Mouse (Mus musculus) MEL (cell line): ENCODE measurements around the gene Rab8b.

Source experiments
- CHD2 ChIP-seq: IDR thresholded peaks from 2 replicates; pipeline ENCODE4 v1.6.1; 2011; ENCODE audit warnings: low read length, improper control_type of control experiment
- CTCF ChIP-seq, 3 experiments: IDR thresholded peaks in 2 of 3; conservative IDR thresholded peaks in 1 of 3; 2 replicates each; pipeline ENCODE4 v1.5.1; 2011 to 2012; ENCODE audit warnings: low read length in 3 of 3, low read depth in 2 of 3, mild to moderate bottlenecking in 2 of 3, improper control_type of control experiment in 1 of 3, inconsistent platforms in 1 of 3, mixed read lengths in 1 of 3, moderate library complexity in 1 of 3; ENCODE audit not compliant: control insufficient read depth in 1 of 3, insufficient read depth in 1 of 3, poor library complexity in 1 of 3, severe bottlenecking in 1 of 3
- EP300 ChIP-seq, 2 experiments: IDR thresholded peaks; 2 replicates each; pipeline ENCODE4 v1.6.1; 2011; ENCODE audit warnings: improper control_type of control experiment in 2 of 2, low read length in 2 of 2, low read depth in 1 of 2, mild to moderate bottlenecking in 1 of 2
- HCFC1 ChIP-seq: IDR thresholded peaks from 2 replicates; pipeline ENCODE4 v1.6.1; 2012; ENCODE audit warnings: low read depth, mild to moderate bottlenecking, inconsistent platforms, low read length, improper control_type of control experiment, moderate library complexity
- MAX ChIP-seq: IDR thresholded peaks from 2 replicates; pipeline ENCODE4 v1.6.1; 2011; ENCODE audit warnings: low read length, improper control_type of control experiment
- POLR2A ChIP-seq, 2 experiments: IDR thresholded peaks; 2 replicates each; pipeline ENCODE4 v1.6.1; 2011 to 2012; ENCODE audit warnings: low read length in 2 of 2, mild to moderate bottlenecking in 2 of 2, control low read depth in 1 of 2, improper control_type of control experiment in 1 of 2, low read depth in 1 of 2, moderate library complexity in 1 of 2; ENCODE audit not compliant: control insufficient read depth in 1 of 2, insufficient read depth in 1 of 2, poor library complexity in 1 of 2
- POLR2AphosphoS2 ChIP-seq: IDR thresholded peaks from 2 replicates; pipeline ENCODE4 v1.6.1; 2011; ENCODE audit warnings: low read length, improper control_type of control experiment
- POLR2AphosphoS5 ChIP-seq: IDR thresholded peaks from 2 replicates; pipeline ENCODE4 v1.6.1; 2012; ENCODE audit warnings: low read depth, borderline replicate concordance, mild to moderate bottlenecking, inconsistent platforms, low read length, moderate library complexity, mixed read lengths
- RAD21 ChIP-seq: IDR thresholded peaks from 2 replicates; pipeline ENCODE4 v1.6.1; 2011; ENCODE audit warnings: mild to moderate bottlenecking, low read depth, low read length, improper control_type of control experiment
- TAL1 ChIP-seq: IDR thresholded peaks from 2 replicates; pipeline ENCODE4 v1.6.1; 2012; ENCODE audit warnings: mild to moderate bottlenecking, inconsistent platforms, low read length, moderate library complexity, mixed read lengths
- UBTF ChIP-seq: IDR thresholded peaks from 2 replicates; pipeline ENCODE4 v1.6.1; 2012; ENCODE audit warnings: low read depth, mild to moderate bottlenecking, inconsistent platforms, low read length, improper control_type of control experiment, moderate library complexity, borderline replicate concordance; ENCODE audit not compliant: insufficient read depth
- USF2 ChIP-seq, 2 experiments: IDR thresholded peaks; 2 replicates each; pipeline ENCODE4 v1.6.1; 2011 to 2012; ENCODE audit warnings: improper control_type of control experiment in 2 of 2, low read length in 2 of 2, borderline replicate concordance in 1 of 2, inconsistent platforms in 1 of 2, low read depth in 1 of 2, mild to moderate bottlenecking in 1 of 2; ENCODE audit not compliant: insufficient read depth in 1 of 2

DNA sequence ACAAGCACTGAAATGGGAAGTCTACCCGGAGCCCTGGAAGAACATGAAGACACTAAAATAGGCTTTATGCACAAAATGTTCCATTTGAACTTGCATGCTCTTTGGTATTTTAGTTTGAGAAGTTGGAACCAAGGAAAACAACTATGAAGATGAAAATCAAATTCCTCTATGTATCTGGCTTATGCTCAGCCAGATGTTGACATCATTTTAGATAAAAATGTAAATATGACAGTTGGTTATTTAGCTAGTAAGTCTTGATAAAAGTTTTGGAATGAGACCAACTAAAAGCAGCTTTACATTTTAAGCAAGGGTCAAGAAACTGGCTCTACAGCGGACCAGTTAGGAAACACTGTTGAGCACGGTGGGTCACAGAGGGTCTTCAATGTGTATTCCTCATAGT, 4.9 kb downstream of the Rab8b start:
- no peak for TF ChIP-seq CTCF (IDR thresholded peaks at IDR 0.05 in 2 of 3, conservative IDR thresholded peaks at IDR 0.05 in 1 of 3; ENCODE audit: control insufficient read depth in 1 of 3, insufficient read depth in 1 of 3, low read depth in 2 of 3, low read length in 3 of 3, poor library complexity in 1 of 3, severe bottlenecking in 1 of 3)
- TF ChIP-seq POLR2AphosphoS2 = no peak
- TF ChIP-seq POLR2A (IDR thresholded peaks at IDR 0.05; ENCODE audit: control insufficient read depth in 1 of 2, insufficient read depth in 1 of 2, low read depth in 1 of 2, low read length in 2 of 2, poor library complexity in 1 of 2) = no peak
- peak; percentile 57 to 64 for TF ChIP-seq EP300 (IDR thresholded peaks at IDR 0.05; ENCODE audit: low read depth in 1 of 2, low read length in 2 of 2)
- TF ChIP-seq UBTF = no peak
- no peak for TF ChIP-seq USF2 (IDR thresholded peaks at IDR 0.05; ENCODE audit: borderline replicate concordance in 1 of 2, insufficient read depth in 1 of 2, low read depth in 1 of 2, low read length in 2 of 2)
- no peak for TF ChIP-seq CHD2
- TF ChIP-seq TAL1 = no peak
- no peak for TF ChIP-seq POLR2AphosphoS5
- no peak for TF ChIP-seq HCFC1
- TF ChIP-seq RAD21 = no peak
- TF ChIP-seq MAX = no peak
